Mouse (Mus musculus) right cerebral cortex, adult 2 months (tissue): ENCODE measurements at regions not wholly inside any gene's neighbourhood (a gene's known extent, or its start where the extent isn't known, plus 50 kb on each side); places are given as distances from the start of the nearest gene placed in this dataset.
"Not testable (repeated sequence)": the region's sequence is repeated elsewhere in the genome, so short reads cannot be mapped to it uniquely, and the experiment has no call there.

ENCODE experiments used
- DNase-seq, 2 experiments: peaks; one replicate each; pipeline ENCODE4 v3.0.0; 2021 to 2022; ENCODE audit warnings: low spot score in 2 of 2

- no peak for DNase-seq
Measured at GRCm38 (mm10) chr1:26459892-26460291, 227.4 kb downstream of the 4931408C20Rik start.

- no peak for DNase-seq
Measured at GRCm38 (mm10) chr1:26426383-26426782, 260.9 kb downstream of the 4931408C20Rik start.

- no peak for DNase-seq
Measured at GRCm38 (mm10) chr1:26387938-26388897, 299.0 kb downstream of the 4931408C20Rik start.

- no peak for DNase-seq
Measured at GRCm38 (mm10) chr1:26340543-26340942, 346.7 kb downstream of the 4931408C20Rik start.

GRCm38 (mm10) chr1:26339876-26340275 lies 347.4 kb downstream of the 4931408C20Rik start:
- not testable (repeated sequence) for DNase-seq

- DNase-seq = no peak
Measured at GRCm38 (mm10) chr1:26289582-26289981, 397.7 kb downstream of the 4931408C20Rik start.

- peak; percentile 9 to 14 for DNase-seq
Measured at GRCm38 (mm10) chr1:26282885-26283613, 404.2 kb downstream of the 4931408C20Rik start.

- no peak for DNase-seq
Measured at GRCm38 (mm10) chr1:26276606-26277005, 410.7 kb downstream of the 4931408C20Rik start.

GRCm38 (mm10) chr1:26243351-26243750 lies 413.8 kb upstream of the Adgrb3 start:
- no peak for DNase-seq

- DNase-seq = no peak
Measured at GRCm38 (mm10) chr1:26229291-26230053, 400.0 kb upstream of the Adgrb3 start.

- no peak for DNase-seq
Measured at GRCm38 (mm10) chr1:26204443-26204842, 374.9 kb upstream of the Adgrb3 start.
